Mouse (Mus musculus): Measurements from ENCODE around the gene Rptor.

GRCm38 (mm10) chr11:119912845-119913244, 310.1 kb downstream of the Rptor start:
- no peak for TF ChIP-seq EP300 (IDR thresholded peaks at IDR 0.05; ENCODE audit: low read depth)
- no peak for TF ChIP-seq CTCF (IDR thresholded peaks at IDR 0.05; ENCODE audit: low read depth)
